Mouse (Mus musculus) lung, postnatal 14 days (tissue): ENCODE data around the gene Eya4.

Experiments used
- DNase-seq: peaks from one replicate; pipeline ENCODE4 v3.0.0; 2021

Eya4 gene

GRCm38 (mm10) chr10:23150401-23150800 is 200.2 kb downstream of the Eya4 start:
- peak; percentile 26 for DNase-seq

DNA sequence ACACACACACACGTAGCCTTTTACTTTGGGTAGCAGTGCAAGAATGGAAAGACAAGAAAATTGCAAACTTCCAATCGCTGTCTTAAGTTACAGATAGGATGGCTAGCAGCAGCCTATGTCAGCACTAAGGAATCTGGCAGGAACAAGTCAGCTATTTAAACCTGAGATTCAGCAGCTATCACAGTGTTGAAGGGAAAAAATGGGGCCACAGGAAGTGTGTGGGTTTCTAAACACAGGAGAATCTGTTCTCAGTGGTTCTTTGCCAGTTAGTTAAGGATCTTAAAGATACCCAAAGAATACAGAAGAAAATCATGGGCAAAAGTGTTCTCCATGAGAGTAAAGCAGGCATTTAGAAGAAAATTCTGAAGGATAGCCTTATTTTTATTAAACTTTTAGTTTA is 206.0 kb downstream of the Eya4 start:
- no peak for DNase-seq

- no peak for DNase-seq
Measured at GRCm38 (mm10) chr10:23127947-23128346, 222.6 kb downstream of the Eya4 start.

GRCm38 (mm10) chr10:23127151-23127550 is 223.4 kb downstream of the Eya4 start:
- no peak for DNase-seq

DNA sequence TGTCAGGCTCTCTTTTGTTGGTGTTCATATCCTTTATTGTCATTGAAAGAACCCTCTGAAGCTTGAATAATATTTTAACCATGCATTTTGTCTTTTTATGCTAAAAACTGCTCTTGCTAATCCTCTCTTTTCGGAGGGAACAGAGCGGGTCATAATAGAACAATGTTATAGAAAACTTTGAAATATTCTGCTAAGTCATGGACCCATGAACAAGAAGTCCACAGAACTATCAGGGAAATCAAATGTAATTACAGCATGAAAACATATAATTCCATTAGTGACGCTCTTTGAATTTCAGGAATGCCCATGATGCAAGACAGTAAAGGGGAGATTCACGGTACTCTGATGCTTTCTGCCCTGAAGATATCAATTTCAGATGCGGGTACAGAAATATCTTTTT is 224.1 kb downstream of the Eya4 start:
- no peak for DNase-seq

DNA sequence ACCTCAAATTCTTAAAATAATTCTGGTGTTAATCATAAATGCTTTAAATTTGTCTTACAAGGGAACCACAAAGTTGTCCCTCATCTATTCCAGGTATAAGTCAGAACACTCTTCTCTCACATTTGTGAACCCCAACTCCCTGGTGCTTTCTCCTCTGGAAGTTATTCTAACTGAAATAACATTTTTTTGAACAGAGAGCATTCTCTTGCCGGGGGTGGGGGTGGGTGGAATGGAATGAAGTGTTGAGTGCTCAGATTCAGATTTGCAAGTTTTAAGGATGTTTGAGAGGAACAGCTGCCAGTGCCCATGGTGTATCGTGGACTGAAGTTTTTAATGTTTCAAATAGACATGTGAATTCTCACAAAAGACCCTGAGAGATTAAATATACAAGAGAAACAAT is 230.1 kb downstream of the Eya4 start:
- no peak for DNase-seq

DNA sequence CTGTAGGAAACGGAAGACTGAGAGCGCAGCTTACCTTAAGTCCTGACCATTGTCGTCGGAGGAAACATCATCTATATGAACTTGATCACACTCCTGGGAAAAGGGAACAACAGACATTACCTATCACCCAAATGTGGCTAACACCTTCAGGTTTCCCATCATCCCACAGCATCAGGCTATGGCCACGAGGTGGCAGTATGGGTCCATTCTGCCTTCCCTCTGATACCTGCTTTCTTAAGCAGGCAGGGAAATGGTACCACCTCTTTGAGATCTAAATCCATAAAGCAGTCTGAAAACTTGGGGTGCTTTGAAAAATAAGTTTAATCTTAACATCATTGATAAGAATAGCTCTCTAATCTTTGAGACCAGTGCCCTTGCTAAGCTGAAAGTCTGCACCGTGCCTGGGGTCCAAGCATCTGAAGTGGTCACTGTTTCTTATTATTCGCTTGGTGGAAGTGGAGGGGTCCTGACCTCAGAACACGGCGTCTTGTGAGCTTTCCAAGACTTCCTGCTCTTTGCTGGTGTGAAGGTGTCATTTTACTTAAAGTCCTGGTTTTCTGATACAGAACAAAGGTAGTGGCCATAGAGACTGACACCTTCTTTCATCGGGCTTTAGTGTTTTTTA is 233.7 kb downstream of the Eya4 start:
- peak; percentile 72 for DNase-seq

GRCm38 (mm10) chr10:23116063-23116462 is 234.5 kb downstream of the Eya4 start:
- DNase-seq: no peak

DNA sequence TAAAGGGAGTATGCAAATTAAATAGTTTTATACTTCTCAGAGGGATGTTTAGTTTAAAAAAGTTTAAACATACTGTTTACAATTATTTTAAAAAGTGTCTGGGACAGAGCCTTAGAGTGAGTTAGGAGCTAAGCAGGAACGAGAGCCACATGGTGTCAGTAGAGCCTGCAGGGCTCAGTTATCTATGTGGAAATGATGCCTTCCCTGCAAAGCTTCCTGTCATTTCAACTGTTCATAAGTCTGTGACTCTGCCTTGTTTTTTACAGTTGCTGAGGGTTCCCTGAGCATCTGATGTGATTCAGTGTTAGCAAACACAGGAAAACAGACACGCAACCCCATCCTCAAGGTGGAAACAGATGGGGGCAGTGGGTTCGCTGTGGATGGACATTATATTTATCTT is 235.3 kb downstream of the Eya4 start:
- no peak for DNase-seq

DNA sequence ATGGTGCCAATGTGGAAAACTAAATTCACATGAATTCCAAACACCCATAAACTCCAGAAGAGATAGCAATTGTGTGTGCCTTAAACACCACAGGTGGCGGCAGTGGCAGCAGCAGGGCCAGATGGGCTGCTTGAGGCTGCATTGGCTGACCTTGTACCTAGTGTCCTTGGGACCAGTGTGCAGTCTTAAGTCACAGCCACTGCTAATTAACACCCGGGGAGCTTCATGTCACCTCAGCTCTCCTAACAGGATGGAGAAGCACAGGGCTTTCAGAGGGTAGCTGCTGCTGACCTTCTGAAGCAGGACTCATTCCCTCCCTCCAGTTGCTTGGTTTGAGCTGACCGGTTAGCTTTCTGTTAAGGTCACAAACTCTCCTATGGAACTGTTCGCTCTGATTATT is 242.5 kb downstream of the Eya4 start:
- no peak for DNase-seq

DNA sequence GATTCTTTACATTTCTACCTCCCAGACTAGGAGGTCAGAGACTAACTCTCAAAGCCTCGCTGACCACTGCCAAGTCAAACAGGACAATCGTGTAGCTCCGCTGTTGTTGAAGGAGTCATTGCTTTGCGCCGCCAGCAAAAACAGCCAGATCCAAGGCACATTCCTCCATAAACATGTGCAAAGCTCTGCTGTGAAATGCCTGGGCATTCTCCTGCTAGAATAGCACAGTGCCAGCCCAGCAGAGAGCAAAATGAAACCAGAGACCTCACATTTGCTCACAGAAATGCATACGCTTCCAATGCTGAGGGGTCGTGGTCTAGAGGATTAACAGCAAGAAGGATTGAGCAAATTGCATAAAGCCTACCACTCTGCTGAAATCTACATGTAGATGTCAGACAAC is 258.1 kb downstream of the Eya4 start:
- DNase-seq: no peak

GRCm38 (mm10) chr10:23091552-23091951 is 259.0 kb downstream of the Eya4 start:
- no peak for DNase-seq

DNA sequence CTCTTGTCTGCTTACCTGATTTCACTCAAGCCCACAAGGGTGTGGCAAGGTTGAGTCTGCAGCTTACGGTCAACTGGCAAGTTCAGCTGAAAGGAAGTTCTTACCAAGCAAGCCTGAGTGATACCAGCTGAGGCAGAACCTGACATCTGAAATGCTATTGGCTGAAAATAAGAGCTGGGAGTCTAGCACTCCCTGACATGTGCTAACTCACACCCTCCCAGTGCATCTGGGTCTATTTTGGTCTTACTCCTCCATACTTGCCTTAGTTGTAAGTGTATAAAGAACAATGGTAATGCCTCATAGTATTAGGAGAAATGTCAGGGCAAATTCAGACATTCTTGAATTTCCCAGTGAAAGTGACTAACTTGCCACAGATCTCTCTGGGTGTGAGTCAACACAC is 260.3 kb downstream of the Eya4 start:
- no peak for DNase-seq

DNA sequence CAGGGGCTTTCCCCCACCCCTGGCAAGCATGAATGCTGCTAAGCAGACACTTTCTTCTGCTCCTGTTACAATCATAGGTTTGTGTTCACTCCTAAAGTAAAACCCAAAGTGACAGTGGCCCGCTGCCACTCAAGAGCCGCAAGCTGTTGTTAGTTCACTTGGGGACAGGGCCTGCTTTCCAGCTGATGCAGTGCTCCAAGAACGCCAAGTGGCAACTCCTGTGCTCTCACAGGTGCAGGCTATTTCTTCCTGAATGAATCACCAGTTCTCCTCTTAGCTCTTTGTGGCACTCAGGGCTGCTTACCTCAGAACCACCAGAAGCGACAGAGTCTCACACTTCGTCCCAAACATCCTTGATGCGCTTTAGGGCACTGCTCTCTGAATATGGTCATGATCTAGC is 261.3 kb downstream of the Eya4 start:
- DNase-seq: no peak

DNA sequence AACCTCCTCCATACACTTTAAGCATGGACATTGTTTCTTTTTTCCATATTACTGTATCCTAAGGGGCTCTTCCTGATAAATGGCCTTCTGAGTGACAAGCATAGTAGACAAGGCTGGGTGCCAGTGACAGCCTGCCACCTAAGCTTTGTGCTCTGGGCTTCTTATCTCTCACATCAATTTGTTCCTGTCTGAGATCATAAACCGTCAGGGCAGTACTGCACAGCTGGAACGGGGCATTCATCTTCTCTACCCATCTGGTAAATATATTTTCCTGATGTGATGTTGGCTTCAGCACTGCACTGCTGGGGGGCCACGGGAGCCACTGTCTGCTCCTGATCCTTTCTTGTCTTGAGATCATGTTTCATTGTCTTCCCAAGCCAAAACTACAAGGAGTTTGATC is 261.8 kb downstream of the Eya4 start:
- DNase-seq: no peak

DNA sequence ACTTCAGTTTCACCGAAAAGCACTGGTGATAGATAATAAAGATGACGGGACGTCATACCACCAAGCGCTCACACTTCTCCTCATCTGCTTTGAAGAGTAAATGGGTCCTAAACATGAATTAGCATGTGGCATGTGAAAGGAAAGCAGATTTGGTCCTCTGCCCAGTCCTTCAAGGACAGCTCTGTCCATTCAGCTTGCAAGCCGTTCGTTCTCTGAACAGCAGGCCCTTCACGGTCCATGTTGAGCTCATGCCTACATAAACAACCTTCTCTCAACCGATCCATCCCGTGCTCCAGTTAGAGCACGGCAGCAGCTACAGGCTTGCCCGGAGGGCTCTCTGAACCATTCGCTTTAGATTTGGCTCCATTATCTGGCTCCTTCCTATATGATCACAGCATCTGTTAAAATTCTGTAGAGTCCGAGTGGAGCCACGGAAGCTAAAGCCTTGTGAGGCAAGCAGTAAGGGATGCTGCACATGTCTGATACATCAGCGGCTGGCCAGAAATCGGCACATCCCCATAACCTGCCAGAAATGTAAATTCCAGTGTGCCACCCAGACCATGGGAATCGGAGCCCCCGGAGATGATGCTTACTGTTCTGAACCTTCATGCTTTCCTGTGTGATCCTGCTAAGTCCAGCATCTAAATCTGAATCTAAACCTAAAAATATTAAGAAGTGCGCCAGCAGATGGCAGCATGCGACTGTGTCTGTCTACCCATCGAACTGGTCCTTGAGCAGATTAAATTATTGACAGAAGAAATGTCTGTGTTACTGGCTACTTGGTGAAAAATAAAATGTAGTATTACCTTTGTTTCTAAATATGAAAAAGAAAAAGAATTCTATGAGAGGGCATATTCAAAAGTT is 264.0 kb downstream of the Eya4 start:
- DNase-seq: peak; percentile 72

DNA sequence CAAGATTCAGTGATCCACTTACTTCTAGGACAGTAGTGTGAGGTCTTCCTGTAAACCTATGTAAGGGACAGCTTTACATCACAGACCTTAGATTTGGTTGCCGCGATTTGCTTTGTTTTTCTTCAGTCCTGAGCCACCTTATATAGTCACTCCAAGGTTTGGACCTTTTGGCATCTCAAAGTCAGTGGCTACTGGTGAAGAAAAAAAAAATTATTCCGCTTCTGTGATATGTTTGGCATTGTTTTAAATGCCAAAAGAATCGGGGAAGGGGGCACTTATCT is 269.1 kb downstream of the Eya4 start:
- DNase-seq: no peak

- peak; percentile 90 for DNase-seq
Measured at GRCm38 (mm10) chr10:23080749-23081547, 269.6 kb downstream of the Eya4 start.

GRCm38 (mm10) chr10:23076691-23077385 is 273.7 kb downstream of the Eya4 start:
- DNase-seq: peak; percentile 31

GRCm38 (mm10) chr10:23073431-23073830 is 277.2 kb downstream of the Eya4 start:
- no peak for DNase-seq

DNA sequence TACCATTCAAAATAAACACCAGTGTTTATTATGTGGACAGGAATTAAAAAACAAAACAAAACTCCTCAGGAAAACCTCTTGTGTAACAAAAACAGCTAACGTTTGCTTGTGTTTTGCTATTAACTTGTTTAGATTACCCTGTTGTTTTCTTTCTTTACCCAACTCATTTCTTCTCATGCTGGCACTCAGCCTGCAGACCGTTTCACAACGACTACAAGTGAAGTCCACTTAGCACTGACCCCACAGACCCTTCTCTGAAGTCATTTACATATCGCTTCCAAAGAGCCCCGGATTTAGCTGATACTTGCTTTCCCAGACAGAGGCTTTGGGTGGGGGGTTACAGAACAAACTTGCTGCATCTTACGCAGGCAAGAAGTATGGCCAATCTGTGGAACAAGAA is 286.9 kb downstream of the Eya4 start:
- peak; percentile 29 for DNase-seq

DNA sequence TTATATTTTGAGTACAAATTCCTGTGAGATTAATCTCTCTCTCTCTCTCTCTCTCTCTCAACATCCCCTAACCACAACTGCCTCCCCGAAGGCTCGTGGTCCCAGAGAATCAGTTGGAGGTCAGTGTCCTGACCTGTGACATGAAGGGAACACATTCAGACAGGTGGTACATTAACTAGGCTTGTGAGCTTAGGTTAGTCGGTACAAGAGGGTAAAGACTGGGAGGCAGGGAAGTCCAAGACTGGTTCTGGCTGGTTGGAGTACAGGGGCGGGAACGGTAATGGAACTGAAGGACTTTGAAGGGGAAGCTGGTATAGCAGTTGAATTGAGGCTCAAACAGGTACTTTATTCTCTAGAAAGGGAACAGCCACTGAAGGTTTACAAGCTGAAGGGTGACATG is 287.9 kb downstream of the Eya4 start:
- no peak for DNase-seq

- DNase-seq: peak; percentile 7
Measured at GRCm38 (mm10) chr10:23060694-23061060, 289.9 kb downstream of the Eya4 start.
